Mouse (Mus musculus) adrenal gland, postnatal 36 days (tissue): Measurements from ENCODE around the gene Fam133b. TPM values are rescaled to one million over a fixed set of nuclear protein-coding genes. Genes with fewer than 3 reads are reported as not detected.

ENCODE experiments used
- DNase-seq, 2 experiments: peaks; one replicate each; pipeline ENCODE4 v3.0.0; 2021; ENCODE audit warnings: mixed read lengths in 1 of 2
- long read RNA-seq, 2 experiments: library from polyadenylated mRNA; stranded (forward); transcript quantifications; one replicate each; pipeline ENCODE4 v2.0.0; 2021; ENCODE audit warnings: borderline sequencing depth in 2 of 2
- total RNA-seq, 2 experiments: library from RNA; stranded (reverse); gene quantifications; 2 replicates each; pipeline ENCODE4 v1.2.3; 2021

Fam133b gene
- total RNA-seq: 10 to 100 TPM; 23.3 to 30.9 TPM
- long read RNA-seq, experiment 1, transcript Fam133b-201 (11 exons, 1,491 nt): major isoform, 13 of 27 reads
- long read RNA-seq, experiment 1, partial matches to known transcripts: 11 of 27 reads
- long read RNA-seq, experiment 1, other reads (novel, unspliced or antisense): 2 of 27 reads
- long read RNA-seq, experiment 2, transcript Fam133b-201 (11 exons, 1,491 nt): major isoform, 5 of 8 reads
- long read RNA-seq, experiment 2, partial matches to known transcripts: 1 of 8 reads
- long read RNA-seq, experiment 2, other reads (novel, unspliced or antisense): 1 of 8 reads

GRCm38 (mm10) chr5:3543629-3544479 is at the start of gene Fam133b:
TSS of gene Fam133b (plus strand) at chr5:3543833.
- peak; percentile 98 to 99 for DNase-seq

- no peak for DNase-seq
Measured at GRCm38 (mm10) chr5:3493968-3494367, 49.7 kb upstream of the Fam133b start.

- DNase-seq: no peak
Measured at GRCm38 (mm10) chr5:3494452-3495187, 49.0 kb upstream of the Fam133b start.

- no peak for DNase-seq
Measured at GRCm38 (mm10) chr5:3497505-3497925, 46.1 kb upstream of the Fam133b start.

GRCm38 (mm10) chr5:3500298-3500697 is 43.3 kb upstream of the Fam133b start:
- DNase-seq: no peak

- DNase-seq: no peak
Measured at GRCm38 (mm10) chr5:3500957-3501563, 42.6 kb upstream of the Fam133b start.

GRCm38 (mm10) chr5:3501564-3502001 is 42.0 kb upstream of the Fam133b start:
- peak; percentile 40 to 67 for DNase-seq

- peak; percentile 46 to 71 for DNase-seq
Measured at GRCm38 (mm10) chr5:3502610-3503350, 40.9 kb upstream of the Fam133b start.

GRCm38 (mm10) chr5:3503373-3503772 is 40.3 kb upstream of the Fam133b start:
- DNase-seq: no peak

- no peak for DNase-seq
Measured at GRCm38 (mm10) chr5:3503836-3504323, 39.8 kb upstream of the Fam133b start.

- no peak for DNase-seq
Measured at GRCm38 (mm10) chr5:3504453-3504852, 39.2 kb upstream of the Fam133b start.

- DNase-seq: no peak
Measured at GRCm38 (mm10) chr5:3505553-3505952, 38.1 kb upstream of the Fam133b start.

- DNase-seq: no peak
Measured at GRCm38 (mm10) chr5:3508480-3509381, 34.9 kb upstream of the Fam133b start.

GRCm38 (mm10) chr5:3509503-3509902 is 34.1 kb upstream of the Fam133b start:
- DNase-seq: no peak

GRCm38 (mm10) chr5:3511097-3511795 is 32.4 kb upstream of the Fam133b start:
- no peak for DNase-seq

- no peak for DNase-seq
Measured at GRCm38 (mm10) chr5:3512584-3512983, 31.0 kb upstream of the Fam133b start.

GRCm38 (mm10) chr5:3514901-3515311 is 28.7 kb upstream of the Fam133b start:
- no peak for DNase-seq

- no peak for DNase-seq
Measured at GRCm38 (mm10) chr5:3515477-3515876, 28.2 kb upstream of the Fam133b start.

- peak in 1 of 2 experiments; percentile 54 for DNase-seq
Measured at GRCm38 (mm10) chr5:3516481-3517075, 27.1 kb upstream of the Fam133b start.
